Mouse (Mus musculus) layer of hippocampus, adult 2 months (tissue): ENCODE measurements around the gene Wfdc5. TPM values are rescaled to one million over a fixed set of nuclear protein-coding genes. Genes with fewer than 3 reads are reported as not detected.
"Not testable (repeated sequence)": the region's sequence is repeated elsewhere in the genome, so short reads cannot be mapped to it uniquely, and the experiment has no call there.

ENCODE experiments used
- DNase-seq, 2 experiments: peaks; one replicate each; pipeline ENCODE4 v3.0.0; 2022; ENCODE audit warnings: low spot score in 2 of 2
- H3K27ac ChIP-seq: fragments of 200-600 bp; 2 replicates; pipeline ENCODE4 v1.8.1; 2022
- H3K4me3 ChIP-seq: fragments of 200-600 bp; 2 replicates; pipeline ENCODE4 v1.8.1; 2022; ENCODE audit warnings: mild to moderate bottlenecking
- CTCF ChIP-seq: fragments of 200-600 bp; conservative IDR thresholded peaks from 2 replicates; pipeline ENCODE4 v1.8.1; 2022; ENCODE audit warnings: antibody characterized with exemption, mild to moderate bottlenecking, moderate library complexity
- long read RNA-seq, 2 experiments: library from polyadenylated mRNA; stranded (forward); transcript quantifications; one replicate each; pipeline ENCODE4 v2.0.0; 2021; ENCODE audit warnings: borderline mapping rate in 2 of 2
- total RNA-seq, 2 experiments: library from RNA; stranded (reverse); gene quantifications; 2 replicates each; pipeline ENCODE4 v1.2.3; 2021

Gene Wfdc5
- total RNA-seq, result not detected
- long read RNA-seq, experiment 1, result 0 reads
- long read RNA-seq, experiment 2, result 0 reads

DNA sequence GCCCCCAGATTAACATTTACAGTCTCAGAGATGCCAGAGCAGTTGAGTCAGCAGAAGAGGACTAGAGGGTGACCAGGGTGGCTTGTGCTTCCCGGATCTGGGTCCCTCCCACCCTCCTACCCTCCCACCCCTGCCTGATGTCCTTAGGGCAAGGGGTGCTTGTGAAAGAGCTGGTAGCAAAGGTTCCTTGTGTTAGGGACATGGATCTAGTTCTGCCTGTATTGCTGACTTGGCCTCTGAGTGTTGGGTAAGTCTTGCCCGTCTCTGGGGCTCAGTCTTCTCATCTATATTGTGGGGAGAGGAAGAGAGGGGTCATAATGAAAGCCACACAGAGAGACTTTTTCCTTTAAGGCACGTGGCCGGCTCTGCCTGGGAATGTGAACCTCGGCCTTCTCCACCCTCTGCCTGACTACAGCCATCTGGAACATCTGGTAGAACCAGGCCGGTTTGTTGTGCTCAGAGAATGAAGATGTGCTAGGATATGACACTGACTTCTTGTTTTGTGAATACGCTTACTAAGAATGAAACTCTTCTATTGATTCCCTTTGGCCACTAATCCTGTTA, at the start of gene Wfdc5:
TSS of gene Wfdc5 (minus strand) at position 51 of the 564 bp plus-strand sequence.
- Histone ChIP-seq H3K27ac (no peak within 1 kb of the TSS), H3K4me3 (no peak within 1 kb of the TSS)
- no peak for DNase-seq
- TF ChIP-seq CTCF, result no peak

DNA sequence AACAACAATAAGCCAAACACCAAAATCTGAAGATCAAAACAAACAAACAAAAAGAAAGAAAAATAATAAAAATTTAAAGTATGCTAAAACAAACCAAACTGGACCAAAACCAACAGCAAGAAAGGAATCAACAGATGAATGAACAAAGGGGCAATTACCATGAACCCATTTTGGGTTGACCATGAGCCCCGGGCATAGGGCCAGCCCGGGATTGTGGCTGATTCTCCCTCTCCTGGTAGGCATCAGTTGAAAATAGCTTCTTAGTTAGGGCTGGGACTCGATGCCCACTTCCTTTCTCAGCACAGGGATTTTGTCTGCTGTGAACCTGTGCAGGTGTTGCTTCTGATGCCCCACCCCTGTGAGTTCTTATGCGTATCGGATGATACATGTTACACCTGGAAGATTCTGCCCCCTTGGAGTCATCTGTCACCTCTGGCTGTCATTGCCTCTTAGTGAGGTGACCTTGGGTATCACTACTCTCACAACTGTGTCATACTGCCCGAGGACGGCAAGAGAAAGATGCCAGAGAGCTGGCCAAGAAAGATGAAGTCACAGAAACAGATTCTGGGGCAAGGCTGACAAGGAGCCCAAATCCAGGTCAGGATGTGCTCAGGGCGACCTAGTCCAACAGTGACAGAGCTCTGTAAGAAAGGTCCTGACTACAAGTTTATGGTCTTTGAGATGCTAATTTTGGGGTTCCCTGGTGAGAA, 46.0 kb upstream of the Wfdc5 start:
- no peak overlapping the region for H3K27ac ChIP-seq
- no peak for TF ChIP-seq CTCF
- no peak for DNase-seq
- no peak overlapping the region for H3K4me3 ChIP-seq

DNA sequence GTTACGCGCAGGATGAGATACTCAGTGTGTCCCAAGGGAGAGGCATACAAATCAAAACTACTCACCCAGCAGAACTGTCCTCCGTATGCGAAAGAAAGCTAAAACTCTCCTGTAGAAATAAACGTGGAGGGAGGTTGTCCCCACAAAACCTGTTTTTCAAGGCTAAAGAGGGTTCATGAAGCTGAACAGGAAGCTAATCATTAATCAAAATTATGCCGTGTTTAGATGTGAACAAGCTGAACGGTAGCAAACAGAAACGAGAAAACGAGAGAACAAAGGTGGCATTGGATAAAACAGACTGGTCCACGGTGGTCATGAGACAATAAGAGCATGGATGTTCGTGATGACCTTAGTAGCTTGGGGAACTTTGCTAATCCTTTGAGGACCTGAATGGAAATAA, 39.0 kb upstream of the Wfdc5 start, which contains the start of gene Wfdc15b:
TSS of gene Wfdc15b (minus strand) at position 139 of the 400 bp plus-strand sequence.
- no peak for TF ChIP-seq CTCF
- Histone ChIP-seq H3K27ac (no peak within 1 kb of the TSS), H3K4me3 (no peak within 1 kb of the TSS)
- DNase-seq, result no peak

DNA sequence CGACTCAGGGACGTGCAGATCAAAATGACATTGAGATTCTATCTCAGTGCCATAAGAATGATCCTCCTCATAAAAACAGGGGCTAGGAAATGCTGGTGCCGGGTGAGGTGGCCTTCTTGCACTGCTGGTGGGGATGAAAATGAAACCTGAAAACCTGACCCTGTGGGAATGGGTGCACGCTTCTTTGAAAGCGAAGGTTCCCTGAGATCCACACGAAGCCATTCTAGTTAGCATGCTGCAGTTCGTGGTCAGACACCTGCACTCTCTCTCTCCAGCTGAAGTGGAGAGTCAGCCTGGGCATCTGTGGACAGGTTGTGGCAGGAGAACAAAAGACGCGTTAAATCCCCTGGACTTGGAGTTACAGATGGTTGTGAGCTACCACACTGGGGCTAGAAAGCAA, 36.8 kb upstream of the Wfdc5 start:
- TF ChIP-seq CTCF, result no peak
- H3K4me3 ChIP-seq, result no peak overlapping the region
- no peak overlapping the region for H3K27ac ChIP-seq
- no peak for DNase-seq

DNA sequence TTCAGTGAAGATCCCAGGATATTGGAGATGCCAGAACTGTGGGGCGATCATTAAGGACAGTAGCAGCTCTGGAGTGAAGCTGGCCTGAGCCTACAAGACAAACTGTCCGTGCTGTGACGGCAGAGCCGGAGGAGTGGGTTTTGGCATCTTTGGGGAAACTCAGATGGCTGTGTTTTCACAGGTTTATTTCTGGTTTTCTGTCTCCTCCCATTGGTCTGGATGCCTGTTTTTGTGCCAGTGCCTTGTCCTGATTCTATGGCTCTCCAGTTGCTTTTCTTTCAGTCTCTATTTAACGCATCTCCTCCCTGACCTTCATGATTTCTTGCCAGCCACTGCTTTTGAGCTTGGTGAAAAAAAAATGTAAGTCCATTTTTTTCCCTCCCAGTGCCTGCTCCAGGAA, 30.2 kb upstream of the Wfdc5 start:
- DNase-seq, result no peak
- H3K4me3 ChIP-seq, result no peak overlapping the region
- TF ChIP-seq CTCF, result no peak
- H3K27ac ChIP-seq, result no peak overlapping the region

DNA sequence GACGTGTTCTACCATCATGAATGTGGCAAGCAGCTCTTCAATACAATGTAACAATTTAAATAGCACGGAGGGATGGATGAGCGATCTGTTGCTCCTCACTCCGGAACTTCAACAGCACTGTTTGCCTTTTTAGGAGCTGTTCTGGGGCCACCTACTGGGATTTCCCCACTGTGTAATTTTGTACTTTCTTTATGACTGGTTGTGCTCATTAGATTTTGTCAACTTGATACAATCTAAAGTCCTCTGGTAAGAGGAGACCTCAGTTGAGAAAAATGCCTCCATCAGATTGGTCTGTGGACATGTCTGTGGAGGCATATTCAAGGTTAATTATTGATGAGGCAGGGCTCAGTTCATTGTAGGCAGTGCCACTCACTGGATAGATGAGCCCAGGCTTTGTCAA, 28.4 kb upstream of the Wfdc5 start:
- TF ChIP-seq CTCF, result no peak
- no peak for DNase-seq
- no peak overlapping the region for H3K27ac ChIP-seq
- no peak overlapping the region for H3K4me3 ChIP-seq

DNA sequence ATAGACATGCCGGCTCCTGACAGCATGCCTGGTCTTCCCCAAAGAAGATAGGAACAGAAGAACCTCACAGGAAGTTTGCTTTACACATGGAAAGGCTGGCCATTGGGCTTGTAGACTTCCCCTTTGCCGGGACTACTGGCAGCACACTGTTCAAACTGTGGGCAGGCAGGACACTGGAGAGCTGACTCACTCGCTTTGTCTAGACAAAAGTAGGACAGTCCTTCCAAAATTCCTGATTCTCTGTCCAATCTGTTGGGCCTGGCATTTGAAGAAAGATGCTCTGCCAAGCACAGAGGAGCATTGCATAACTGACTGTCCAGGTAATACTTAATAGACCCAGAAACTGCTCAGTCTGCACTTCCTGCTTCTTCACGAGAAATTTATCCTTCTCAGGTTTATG, 24.1 kb upstream of the Wfdc5 start:
- Histone ChIP-seq H3K27ac (no peak overlapping the region), H3K4me3 (no peak overlapping the region)
- no peak for DNase-seq
- TF ChIP-seq CTCF, result no peak

DNA sequence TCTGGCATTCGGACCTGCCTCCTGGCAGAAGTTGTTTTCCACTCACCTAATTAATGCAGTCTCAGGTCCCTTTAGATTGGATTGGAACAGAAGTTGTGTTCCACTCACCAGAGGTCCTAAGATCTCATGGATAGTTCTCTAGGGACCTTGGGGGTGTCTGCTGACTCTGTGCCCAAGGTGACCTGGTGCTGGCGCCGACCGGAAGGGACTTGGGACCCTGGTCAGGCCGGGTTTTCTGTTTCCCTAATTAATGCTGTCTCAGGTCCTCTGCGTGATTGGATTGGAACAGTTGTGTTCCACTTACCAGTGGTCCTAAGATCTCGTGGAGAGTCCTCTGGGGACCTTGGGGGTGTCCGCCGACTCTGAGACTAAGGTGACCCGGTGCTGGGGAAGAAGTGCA, 23.5 kb upstream of the Wfdc5 start:
- H3K27ac ChIP-seq, DNase-seq, H3K4me3 ChIP-seq: not testable (repeated sequence)

DNA sequence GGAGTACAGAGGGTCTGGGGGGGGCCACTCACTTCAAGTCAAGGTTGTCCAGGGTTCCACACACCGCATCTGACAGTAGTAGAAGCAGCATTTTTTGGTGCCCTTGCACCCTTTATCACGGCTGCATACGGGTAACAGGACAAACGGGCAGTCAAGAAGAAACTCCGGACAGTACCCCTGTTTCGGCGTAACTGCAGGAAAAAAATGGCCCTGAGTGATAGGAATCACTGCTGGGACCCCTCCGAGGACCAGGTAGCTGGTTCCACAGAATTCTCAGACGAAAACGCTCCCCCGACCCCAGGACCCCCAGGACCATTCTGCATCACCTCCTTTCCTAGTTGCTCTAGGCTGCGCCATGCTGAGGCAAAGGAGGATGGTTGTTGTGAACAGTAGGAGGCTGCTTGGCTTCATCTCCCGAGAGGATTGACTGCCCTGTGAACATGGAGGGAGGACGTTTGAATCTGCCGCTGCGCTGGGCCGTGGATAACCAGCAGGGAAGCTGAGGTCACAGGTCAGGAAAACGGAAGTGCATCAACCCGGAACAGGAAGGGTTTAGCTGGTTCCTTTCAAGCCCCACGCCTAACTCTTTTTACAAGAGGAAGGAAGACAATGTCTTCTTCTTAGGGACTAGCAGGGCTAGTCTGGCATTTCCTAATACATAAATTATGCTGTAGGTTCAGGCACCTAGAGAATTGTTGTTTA, 17.2 kb upstream of the Wfdc5 start, which contains the start of gene Wfdc15a:
TSS of gene Wfdc15a (minus strand) at position 505 of the 702 bp plus-strand sequence.
- DNase-seq, result no peak
- TF ChIP-seq CTCF, result no peak
- Histone ChIP-seq H3K4me3 (no peak within 1 kb of the TSS), H3K27ac (no peak within 1 kb of the TSS)

DNA sequence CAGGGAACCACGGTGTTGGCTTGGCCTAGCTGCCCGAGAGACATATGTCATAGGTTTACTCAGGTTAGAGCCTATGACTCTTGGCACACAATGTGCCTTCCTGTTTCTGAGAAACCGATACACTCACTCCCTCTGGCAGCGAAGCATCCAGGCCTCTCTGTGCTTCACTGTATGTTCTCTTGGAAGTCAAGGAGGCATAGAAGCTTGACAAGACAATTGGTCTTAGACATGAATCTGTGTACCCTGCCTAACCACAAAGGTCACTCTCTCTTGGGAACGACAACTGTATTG, 14.1 kb upstream of the Wfdc5 start:
- no peak for TF ChIP-seq CTCF
- Histone ChIP-seq H3K4me3 (no peak overlapping the region), H3K27ac (no peak overlapping the region)
- DNase-seq, result no peak

DNA sequence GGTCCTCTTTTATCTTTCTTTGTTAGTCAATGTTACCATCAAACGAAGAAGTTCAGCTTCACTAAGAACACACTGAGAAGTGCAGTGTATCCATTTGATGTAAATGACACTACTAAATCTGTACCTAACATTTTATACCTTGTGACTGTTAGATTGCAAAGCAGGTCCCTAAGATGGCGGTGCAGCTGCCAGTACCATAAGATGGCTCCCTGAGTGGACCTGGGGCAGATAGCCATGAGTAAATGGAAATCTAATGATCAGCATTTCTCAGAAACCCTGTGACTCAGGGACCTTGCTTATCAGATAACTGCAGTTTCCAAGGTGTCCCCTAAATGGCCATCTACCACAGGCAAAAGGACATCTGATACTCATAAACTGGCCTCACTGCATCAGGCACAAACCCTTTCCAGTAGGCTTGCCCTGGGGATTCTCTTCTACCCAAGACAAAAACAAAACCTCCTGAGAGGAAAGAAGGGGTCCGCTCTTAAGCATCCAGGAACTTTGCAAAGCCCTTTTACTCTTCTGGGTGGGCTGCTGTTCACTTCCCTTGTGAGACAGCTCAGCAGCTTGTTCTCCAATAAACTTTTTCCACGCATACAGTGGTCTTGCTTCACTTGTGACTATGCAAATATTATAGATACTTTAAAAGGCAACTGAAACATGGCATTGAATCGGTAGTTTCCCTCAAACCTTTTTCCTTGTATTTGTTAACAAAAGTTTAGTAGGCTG, 13.6 kb upstream of the Wfdc5 start:
- Histone ChIP-seq H3K27ac (no peak overlapping the region), H3K4me3 (no peak overlapping the region)
- no peak for DNase-seq
- no peak for TF ChIP-seq CTCF

DNA sequence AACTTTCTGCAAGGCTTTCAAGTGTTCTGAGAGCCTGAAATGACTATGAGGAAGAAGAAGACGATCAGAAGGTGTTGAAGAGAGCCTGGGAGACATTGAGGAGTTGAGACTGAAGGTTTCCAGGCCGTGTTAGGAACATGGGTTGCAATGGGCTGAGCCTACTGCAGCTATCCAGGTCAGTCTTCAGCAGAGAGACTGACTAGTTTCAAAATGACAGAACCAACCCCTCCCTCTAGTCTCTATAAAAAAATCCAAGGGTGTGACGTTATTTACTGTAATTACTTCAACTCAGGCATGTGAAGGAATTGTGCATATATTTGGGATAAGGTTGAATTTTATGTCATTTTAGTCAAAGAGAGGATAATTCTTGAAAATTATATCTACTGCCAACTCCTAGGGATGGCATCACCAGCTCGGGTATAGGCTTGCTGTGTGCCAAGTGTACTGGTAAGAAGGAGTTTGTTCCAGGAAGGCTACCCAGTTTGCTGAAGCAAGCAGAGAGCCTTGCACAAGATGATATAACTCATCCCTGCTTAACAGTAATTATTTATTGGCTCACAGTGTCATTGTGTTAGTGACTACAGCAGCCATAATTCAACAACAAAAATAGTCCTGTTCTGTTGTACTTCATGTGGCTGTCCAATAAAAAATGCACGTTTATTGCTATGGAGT, 12.6 kb upstream of the Wfdc5 start:
- no peak for TF ChIP-seq CTCF
- no peak for DNase-seq
- H3K27ac ChIP-seq, result no peak overlapping the region
- no peak overlapping the region for H3K4me3 ChIP-seq

DNA sequence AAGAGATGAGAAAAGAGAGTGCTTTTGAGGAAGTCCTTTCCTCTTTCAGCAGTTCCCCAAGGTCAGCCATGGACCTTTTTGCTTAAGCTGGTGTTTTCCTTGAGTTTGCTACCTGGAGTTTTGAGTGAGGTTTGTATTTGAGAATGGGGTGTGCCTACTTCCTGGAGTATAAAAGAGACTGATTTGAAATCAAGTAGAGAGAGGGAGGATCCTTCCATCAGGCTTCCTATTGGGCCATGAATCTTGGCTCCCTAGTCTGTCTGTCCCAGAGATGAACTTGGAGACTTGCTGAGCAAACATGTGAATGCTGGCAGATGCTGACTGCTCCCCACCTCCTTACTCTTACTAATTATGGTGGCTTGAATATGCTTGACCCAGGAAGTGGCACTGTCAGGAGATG, 9.7 kb upstream of the Wfdc5 start:
- Histone ChIP-seq H3K4me3 (no peak overlapping the region), H3K27ac (no peak overlapping the region)
- no peak for DNase-seq
- no peak for TF ChIP-seq CTCF
